Mouse (Mus musculus): ENCODE data around the gene Actl6b. TPM values are rescaled to one million over a fixed set of nuclear protein-coding genes. Genes with fewer than 3 reads are reported as not detected.

Gene Actl6b
- total RNA-seq, 2 experiments from 2014 or later, result 124 to 134 TPM

DNA sequence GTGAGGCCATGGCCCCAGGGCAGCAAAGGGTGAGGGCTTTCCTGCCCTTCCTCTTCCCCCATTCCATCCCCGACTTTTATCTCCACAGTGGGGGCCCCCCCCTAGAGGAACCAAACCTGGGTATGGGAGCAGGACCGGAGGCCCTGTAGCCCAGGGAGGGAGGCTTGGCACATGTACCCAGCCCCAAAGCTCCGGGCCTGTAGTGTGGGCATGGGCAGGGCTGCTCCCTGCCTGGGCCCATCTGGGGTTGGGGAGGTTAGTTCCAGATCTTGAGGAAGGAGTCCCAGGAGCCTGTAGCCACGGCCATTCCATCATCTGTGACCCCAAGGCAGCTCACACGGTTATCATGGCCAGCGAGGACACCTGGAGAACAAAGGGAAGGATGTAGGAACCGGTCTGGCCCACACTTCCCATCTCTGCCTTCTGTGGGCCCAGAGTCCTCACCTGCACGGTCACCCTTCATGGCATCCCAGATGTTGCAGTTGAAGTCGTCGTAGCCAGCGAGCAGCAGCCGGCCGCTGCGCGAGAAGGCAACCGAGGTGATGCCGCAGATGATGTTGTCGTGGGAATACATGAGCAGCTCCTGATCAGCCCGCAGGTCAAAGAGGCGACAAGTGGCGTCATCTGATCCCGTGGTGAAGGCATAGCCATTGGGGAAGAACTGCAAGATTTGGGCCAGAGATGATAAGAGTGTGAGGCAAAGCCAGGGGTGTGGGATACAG, 24.9 kb upstream of the Actl6b start:
- no peak for DNase-seq (ENCODE audit: low spot score in 2 of 2)

- no peak for DNase-seq (ENCODE audit: low spot score in 2 of 2)
These were observed 23.9 kb upstream of the Actl6b start for GRCm38 (mm10) chr5:137529221-137529995.

- DNase-seq (ENCODE audit: low spot score in 2 of 2), result no peak
These were observed 23.2 kb upstream of the Actl6b start for GRCm38 (mm10) chr5:137530075-137530474.

DNA sequence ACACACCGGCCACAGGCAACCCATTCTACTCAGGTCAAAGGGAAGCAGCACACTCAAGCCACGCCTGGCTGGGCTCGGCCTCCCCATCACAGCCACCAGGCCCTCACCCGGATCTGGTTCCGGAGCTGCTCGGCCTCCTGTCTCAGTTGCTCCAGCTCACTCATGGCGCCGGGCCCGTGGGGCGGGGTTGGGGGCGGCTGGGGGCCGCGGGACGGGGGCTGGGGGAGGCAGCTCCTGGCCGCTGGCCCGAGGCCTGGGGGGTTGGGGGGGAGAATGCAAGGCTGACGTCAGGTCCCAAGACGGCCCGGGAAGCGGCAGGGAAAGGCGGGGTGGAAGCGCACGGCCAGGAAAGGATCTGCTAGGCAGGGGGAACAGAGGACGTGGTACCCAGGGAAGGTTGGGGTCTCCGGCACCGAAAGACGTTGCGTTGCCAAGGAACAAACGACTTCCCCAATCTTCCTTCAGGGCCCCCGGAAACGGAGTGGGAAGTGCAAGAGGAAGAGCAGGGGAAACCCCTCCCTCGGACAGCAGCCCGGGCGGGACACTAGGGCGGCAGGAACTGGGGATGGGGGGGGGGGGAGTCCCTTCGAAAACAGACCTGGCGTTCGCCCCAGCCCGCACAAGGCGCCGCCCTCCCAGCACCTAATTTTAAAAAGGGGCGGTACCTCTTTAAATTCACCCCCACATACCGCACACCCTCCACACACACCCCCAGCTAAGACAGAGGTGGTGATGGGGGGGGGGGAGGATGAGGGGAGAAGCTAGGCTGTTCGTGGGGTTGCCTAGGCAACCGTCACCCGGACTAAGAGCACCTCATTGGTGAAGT, 22.5 kb upstream of the Actl6b start:
- peak; percentile 69 to 81 for DNase-seq (ENCODE audit: low spot score in 2 of 2)

DNA sequence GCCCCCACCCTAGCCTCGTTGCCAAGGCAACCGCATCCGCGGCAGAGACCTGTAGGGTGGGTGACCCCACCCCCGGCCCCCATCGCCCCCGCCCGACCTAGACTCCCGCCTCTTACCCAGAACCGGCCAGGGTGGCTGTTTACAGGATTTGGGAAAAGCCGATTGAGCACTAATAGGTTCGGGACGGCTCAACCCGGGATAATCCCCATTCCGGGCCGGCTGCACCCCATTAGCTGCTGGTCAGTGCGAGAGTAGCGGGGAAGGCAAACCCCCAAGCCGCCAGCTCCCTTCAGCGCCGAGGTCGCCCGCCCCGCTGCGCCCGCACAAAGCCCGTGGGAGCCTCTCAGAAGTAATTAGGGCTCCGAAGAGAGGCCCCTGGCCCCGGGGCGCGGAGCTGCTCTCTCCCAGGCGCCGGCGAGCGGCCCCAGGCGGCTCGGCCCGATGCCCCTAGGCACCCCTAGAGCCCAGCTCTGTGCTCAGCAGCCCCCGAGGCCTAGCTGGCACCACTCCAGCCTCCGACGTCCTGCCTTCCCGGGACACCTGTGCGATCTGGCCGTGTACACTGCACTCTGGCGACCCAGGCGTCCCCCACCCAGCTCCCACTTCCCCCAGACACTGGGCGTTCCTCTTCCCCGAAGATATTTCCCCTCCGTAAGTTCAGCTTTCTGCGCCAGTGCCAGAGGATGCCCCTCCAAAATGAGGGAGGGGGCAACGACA, 21.7 kb upstream of the Actl6b start:
- peak; percentile 74 to 76 for DNase-seq (ENCODE audit: low spot score in 2 of 2)

DNA sequence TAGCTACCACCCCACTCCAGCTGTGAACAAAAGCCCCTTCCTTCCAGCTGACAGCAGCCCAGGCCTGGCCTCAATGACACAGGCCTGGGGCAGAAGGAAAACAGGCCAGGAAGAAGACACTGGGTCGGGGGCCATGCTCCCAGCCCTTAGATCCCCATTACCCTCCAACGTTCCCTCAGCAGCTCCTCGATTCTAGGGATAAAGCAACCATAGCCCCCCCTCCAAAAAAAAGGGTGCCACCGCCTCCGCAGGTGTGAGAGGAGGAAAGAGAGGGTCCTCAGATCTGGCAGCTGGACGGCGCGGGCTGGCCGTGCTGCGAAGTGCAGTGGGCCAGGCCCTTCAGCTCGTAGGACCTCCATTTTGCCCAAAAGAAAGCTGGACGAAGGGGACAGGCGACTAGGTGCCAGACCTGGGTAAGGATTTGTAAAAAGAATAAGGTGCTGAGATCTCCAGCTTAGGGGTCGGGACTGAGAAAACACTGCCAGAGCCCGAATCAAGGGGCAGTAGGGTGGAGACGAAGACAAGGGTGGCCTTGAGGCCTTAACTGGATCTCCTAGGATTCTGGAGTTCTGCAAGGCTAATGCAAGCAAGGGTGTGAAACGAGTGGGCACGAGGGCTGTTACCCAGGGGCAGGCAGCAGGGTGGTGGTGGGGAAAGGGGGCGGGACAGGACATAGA, 21.0 kb upstream of the Actl6b start:
- DNase-seq (ENCODE audit: low spot score in 2 of 2), result peak; percentile 51 to 52

- no peak for DNase-seq (ENCODE audit: low spot score in 2 of 2)
These were observed 20.6 kb upstream of the Actl6b start for GRCm38 (mm10) chr5:137532808-137533116.

- DNase-seq (ENCODE audit: low spot score in 2 of 2), result peak; percentile 96 to 98
These were observed 20.0 kb upstream of the Actl6b start, which contains the start of the genes Epo and Gnb2 for GRCm38 (mm10) chr5:137533117-137533827. Gene Epo, minus strand, starts transcription at chr5:137533242. Gene Gnb2, minus strand, starts transcription at chr5:137533510.

DNA sequence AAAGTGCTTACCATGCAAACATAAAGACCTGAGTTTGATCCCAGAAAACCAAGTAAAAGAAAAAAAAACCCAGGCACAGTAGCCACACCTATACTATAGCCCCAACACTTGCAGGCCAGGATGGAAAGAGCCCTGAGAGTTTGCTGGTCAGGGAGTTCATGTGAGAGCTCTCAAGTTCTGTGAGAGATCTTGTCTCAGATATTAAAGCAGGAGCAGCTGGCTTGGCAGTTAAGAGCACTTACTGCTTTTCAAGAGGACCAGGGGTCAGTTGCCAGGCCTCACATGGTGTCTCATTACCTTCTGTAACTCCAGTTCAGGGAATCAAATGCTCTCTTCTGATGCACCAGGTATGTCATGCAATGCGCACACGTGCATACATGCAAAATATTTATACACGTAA, 18.6 kb upstream of the Actl6b start:
- no peak for DNase-seq (ENCODE audit: low spot score in 2 of 2)

- no peak for DNase-seq (ENCODE audit: low spot score in 2 of 2)
These were observed 18.0 kb upstream of the Actl6b start for GRCm38 (mm10) chr5:137535318-137535717.

DNA sequence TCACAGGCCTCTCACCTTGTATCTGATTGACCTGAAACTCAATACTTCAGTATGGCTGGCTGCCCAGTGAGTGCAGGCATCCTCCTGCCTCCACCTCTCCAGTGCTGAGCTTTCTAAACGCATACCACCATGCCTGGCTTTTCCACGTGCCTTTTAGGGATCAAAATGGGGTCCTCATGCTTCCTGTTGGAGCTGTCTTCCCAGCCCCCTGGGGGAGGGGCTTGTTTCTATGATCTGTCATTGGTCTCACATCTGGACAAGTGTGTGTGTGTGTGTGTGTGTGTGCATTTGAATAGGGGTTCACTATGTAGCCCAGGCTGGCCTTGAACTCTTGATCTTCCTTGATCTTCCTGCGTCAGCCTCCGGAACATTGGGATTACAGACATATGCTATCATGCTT, 15.9 kb upstream of the Actl6b start:
- DNase-seq (ENCODE audit: low spot score in 2 of 2), result no peak

DNA sequence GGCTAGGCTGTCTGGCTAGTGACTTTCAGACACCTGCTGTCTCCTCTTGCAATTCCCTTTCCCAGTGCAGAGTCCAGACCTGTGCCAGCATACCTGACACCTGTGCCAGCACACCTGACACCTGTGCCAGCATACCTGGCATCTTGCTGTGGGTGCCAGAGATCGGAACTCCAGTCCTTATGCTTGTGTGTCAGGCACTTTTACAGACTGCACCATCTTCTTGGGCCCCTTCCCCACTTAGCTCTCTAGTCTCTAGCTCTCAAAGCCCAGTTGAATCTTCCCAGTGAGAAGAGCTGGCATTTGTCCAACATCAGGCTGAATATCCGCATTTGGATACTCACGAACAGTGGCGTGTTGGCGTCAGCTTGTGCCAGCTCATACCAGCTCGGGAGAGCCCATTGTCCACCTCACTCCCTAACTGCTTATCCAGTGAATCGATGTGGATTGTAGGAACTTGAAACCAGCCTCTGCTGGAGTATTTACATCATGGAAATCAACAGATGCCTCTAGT, 14.0 kb upstream of the Actl6b start:
- peak in 1 of 2 experiments; percentile 46 for DNase-seq (ENCODE audit: low spot score in 2 of 2)

DNA sequence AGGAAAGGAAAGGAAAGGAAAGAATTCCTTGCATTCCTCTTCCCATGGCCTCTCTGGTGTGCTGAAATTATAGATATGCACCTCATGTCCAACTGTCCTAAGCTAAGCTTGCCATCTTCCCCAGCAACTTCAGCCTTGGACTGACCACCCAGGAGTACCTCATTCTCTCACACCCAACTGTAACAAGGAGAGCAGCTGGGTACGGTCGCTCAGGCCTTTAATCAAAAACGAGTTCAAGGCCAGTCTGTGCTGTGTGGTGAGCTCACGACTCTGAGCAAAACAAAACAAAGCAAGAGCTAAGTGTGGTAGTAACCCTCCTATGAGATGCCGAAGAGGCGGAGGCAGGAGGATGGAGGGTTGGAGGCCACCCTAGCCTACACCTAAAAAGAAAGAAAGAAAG, 12.3 kb upstream of the Actl6b start:
- DNase-seq (ENCODE audit: low spot score in 2 of 2), result no peak

DNA sequence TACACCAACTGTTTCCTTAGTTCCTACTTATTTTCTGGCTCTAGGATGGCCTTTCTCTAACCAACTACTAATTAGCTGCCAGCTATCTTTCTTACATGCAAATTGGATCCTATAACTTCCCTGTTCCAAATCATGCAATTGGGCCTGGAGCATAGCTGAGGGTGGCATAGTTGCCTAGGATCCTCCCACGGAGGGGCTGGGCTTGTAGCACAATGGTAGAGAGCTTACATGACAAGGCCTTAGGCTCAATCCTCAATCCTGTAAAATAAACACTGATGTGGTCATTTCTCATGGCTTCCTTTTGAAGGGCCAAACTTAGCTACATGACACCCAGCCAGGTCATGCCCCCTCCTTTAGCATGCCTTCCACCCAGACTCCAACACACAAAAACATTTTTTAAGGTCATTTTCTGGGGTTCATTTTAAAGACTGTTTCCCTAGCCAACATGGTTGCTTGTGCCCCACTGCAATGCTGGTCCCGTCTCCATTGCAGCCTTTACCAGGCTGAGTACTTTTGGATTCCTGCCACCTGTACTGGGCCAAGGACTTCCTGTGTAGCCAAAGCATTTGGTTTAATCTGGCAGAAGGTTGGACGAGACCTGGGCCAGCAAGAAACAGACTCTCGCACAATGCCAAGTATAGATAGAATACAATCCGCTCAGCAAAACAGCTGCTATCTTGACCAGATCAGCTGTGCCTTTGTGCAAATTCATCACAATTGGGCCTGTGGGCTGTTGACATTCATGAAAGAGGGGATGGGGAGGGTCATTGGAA, 11.4 kb upstream of the Actl6b start:
- no peak for DNase-seq (ENCODE audit: low spot score in 2 of 2)

- DNase-seq (ENCODE audit: low spot score in 2 of 2), result no peak
These were observed 8.4 kb upstream of the Actl6b start for GRCm38 (mm10) chr5:137544926-137545325.

DNA sequence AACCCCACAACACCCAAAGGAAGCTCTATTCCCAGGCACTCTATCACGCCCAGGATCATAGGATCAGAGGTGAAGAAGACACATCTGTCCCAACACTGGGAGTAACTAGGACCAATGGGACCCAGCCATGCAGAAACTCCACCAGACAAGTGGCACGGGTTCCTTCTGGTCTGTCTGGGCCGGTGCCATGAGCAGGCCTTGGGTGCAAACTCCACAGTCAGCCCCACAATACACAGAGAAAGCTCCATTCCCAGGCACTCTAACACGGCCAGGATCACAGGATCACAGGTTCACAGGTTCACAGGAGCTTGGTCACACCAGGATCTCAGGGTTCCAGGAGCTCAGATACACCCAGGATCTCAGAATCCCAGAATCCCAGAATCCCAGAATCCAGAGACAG, 7.7 kb upstream of the Actl6b start:
- DNase-seq (ENCODE audit: low spot score in 2 of 2), result no peak

GRCm38 (mm10) chr5:137549840-137550239, 3.5 kb upstream of the Actl6b start:
- no peak for DNase-seq (ENCODE audit: low spot score in 2 of 2)

GRCm38 (mm10) chr5:137551119-137551518, 2.2 kb upstream of the Actl6b start:
- no peak for DNase-seq (ENCODE audit: low spot score in 2 of 2)

DNA sequence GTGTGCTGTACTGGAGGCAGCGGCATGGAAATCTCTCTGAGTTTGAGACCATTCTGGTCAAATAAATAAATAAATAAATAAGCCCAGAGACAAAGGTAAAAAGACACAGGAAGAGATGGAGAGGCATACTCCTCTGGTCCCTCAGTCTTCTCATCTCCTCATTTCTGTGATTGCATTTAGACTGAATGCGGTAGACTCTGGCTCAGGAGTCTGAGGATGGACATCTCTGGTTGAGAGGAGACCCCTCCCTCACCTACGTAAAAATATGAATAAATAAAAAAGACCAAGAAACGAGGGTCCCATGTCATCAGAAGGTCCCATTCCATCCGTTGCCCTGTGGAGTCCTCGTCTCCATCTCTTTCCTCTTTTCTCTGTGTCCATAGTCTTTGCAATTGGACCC, 317 bp upstream of the Actl6b start:
- no peak for DNase-seq (ENCODE audit: low spot score in 2 of 2)
